Mouse (Mus musculus): ENCODE measurements around the gene Apbb2. TPM values are rescaled to one million over a fixed set of nuclear protein-coding genes. Genes with fewer than 3 reads are reported as not detected.

Gene Apbb2
- total and polyA plus RNA-seq, 3 experiments, result 26.7 to 40.0 (median 39.9) TPM

DNA sequence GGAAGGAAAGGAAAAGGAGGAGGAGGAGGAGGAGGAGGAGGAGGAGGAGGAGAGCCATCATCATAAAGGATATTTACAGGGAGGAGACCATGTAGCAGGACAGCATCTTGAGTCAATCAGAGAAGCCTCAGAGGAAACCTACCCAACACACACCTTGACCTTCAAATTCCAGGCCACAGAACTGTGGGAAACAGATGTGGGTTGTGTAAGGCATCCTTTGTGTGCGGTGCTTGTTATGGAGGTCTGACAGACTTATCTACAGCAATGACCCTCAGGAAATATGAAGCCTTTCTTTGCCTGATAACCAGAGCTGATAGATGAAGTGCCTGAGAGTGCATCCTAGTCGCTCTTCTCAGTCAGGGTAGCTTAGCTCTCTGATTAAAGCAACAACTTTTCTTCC, 189.5 kb downstream of the Apbb2 start:
- DNase-seq, result no peak
- H3K9ac ChIP-seq (ENCODE audit: low read depth, low read length), result no peak overlapping the region
- intact Hi-C loops (cut with DNase I), result loop anchor here (5.0 kb wide), 1 partner anchor 38 kb away; no protein-coding TSS in a partner anchor
- no peak overlapping the region for H3K4me3 ChIP-seq
- H3K27ac ChIP-seq, result no peak overlapping the region
- no peaks in the 10 kb centered on the region; the same call in 1 of the 2 replicates for H3K36me3 ChIP-seq (ENCODE audit: control insufficient read depth, insufficient read depth, low read length)
- no peaks in the 10 kb centered on the region for H3K27me3 ChIP-seq (ENCODE audit: control insufficient read depth, insufficient read depth, low read length)
- TF ChIP-seq POLR2A (IDR thresholded peaks at IDR 0.05; ENCODE audit: insufficient read depth, low read depth, low read length) (no peak), EP300 (IDR thresholded peaks at IDR 0.05; ENCODE audit: insufficient read depth, low read depth, low read length) (no peak), CTCF (IDR thresholded peaks at IDR 0.05) (no peak)
- H3K4me1 ChIP-seq (ENCODE audit: control insufficient read depth, insufficient read depth, low read length), result no peaks in the 10 kb centered on the region; the same call in none of the 2 replicates
- peaks cover 5% of the 10 kb centered on the region for H3K79me2 ChIP-seq (replicated peaks; ENCODE audit: control insufficient read depth, insufficient read depth, low read length)
- WGBS, result 70% methylated on average over 2 of the region's 2 CpGs

DNA sequence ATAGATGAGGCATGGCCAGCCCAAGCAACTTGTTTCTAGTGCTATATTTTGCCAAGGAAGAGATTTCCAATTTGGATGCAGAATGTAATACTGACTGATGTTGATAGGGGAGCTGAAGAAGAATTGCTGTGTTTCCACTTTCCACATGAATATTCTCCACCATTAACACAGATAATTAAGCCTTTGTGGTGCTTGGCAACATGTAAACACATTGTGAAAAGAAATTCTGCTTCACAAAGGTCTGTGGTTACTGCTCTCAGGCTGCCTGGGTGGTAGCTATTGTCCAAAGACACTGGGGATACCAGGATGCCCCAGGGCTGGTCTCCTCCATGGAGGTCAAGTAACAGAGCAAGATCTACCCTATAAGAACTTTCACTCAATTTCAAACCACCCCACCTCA, 190.5 kb downstream of the Apbb2 start:
- DNase-seq, result no peak
- H3K4me1 ChIP-seq (ENCODE audit: control insufficient read depth, insufficient read depth, low read length), result no peaks in the 10 kb centered on the region; the same call in none of the 2 replicates
- no peak overlapping the region for H3K9ac ChIP-seq (ENCODE audit: low read depth, low read length)
- no peak overlapping the region for H3K27ac ChIP-seq
- peaks cover 5% of the 10 kb centered on the region; the same call in 1 of the 2 replicates for H3K79me2 ChIP-seq (replicated peaks; ENCODE audit: control insufficient read depth, insufficient read depth, low read length)
- no peak for TF ChIP-seq EP300 (IDR thresholded peaks at IDR 0.05; ENCODE audit: insufficient read depth, low read depth, low read length)
- TF ChIP-seq POLR2A (IDR thresholded peaks at IDR 0.05; ENCODE audit: insufficient read depth, low read depth, low read length), result no peak
- TF ChIP-seq CTCF (IDR thresholded peaks at IDR 0.05), result no peak
- no peaks in the 10 kb centered on the region for H3K27me3 ChIP-seq (ENCODE audit: control insufficient read depth, insufficient read depth, low read length)
- intact Hi-C loops (cut with DNase I), result loop anchor here (5.0 kb wide), 1 partner anchor 39 kb away; no protein-coding TSS in a partner anchor
- H3K36me3 ChIP-seq (ENCODE audit: control insufficient read depth, insufficient read depth, low read length), result no peaks in the 10 kb centered on the region; the same call in 1 of the 2 replicates
- H3K4me3 ChIP-seq, result no peak overlapping the region

DNA sequence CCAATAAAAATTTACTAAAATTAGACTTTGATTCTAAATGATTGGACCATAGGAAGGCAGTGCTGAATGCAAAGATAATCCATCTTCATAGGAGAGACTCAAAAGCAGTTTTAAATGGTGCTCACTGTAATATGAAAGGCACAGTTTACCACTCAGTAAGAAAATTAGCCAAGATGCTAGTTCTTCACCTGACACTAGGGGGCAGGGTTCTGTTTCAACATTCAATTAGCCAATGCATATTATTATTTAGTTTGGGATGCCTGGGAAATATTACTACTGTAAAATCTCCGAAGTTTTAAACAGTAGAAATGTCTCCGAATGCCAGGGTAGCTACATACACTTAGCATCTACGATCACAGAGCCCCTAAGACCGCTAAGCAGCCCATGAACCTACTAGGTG, 194.7 kb downstream of the Apbb2 start:
- H3K36me3 ChIP-seq (ENCODE audit: control insufficient read depth, insufficient read depth, low read length), result no peaks in the 10 kb centered on the region
- no peak for TF ChIP-seq EP300 (IDR thresholded peaks at IDR 0.05; ENCODE audit: insufficient read depth, low read depth, low read length)
- TF ChIP-seq CTCF (IDR thresholded peaks at IDR 0.05), result peak; percentile 92
- no peak for DNase-seq
- 48% methylated on average over 4 of the region's 4 CpGs for WGBS
- intact Hi-C loops (cut with DNase I), result loop anchor here (1.0 to 5.0 kb wide), 4 partner anchors 35 to 239 kb away; no protein-coding TSS in a partner anchor
- H3K4me3 ChIP-seq, result no peak overlapping the region
- no peak overlapping the region for H3K9ac ChIP-seq (ENCODE audit: low read depth, low read length)
- H3K79me2 ChIP-seq (replicated peaks; ENCODE audit: control insufficient read depth, insufficient read depth, low read length), result no peaks in the 10 kb centered on the region
- no peaks in the 10 kb centered on the region for H3K27me3 ChIP-seq (ENCODE audit: control insufficient read depth, insufficient read depth, low read length)
- no peak overlapping the region for H3K27ac ChIP-seq
- peaks cover 11% of the 10 kb centered on the region for H3K4me1 ChIP-seq (ENCODE audit: control insufficient read depth, insufficient read depth, low read length)

DNA sequence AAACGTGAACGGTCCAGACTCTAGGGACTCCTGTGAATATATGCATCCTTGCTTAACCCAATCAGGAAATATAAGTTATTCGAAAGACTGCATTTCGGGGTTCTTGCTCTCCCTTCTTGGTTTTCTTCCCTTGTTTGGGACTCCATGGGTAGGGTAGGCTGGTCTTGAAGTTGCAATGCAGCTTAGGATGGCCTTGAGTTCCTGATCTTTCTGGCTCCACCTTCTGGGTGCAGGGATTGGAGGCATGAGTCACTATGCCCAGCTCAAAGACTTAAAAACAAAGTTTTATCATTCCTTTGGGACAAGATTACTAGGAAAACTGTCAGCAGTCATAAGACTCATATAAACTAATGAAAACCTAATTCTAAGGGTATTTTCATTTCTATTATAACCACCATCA, 195.1 kb downstream of the Apbb2 start:
- Histone ChIP-seq H3K36me3 (ENCODE audit: control insufficient read depth, insufficient read depth, low read length) (no peaks in the 10 kb centered on the region), H3K4me1 (ENCODE audit: control insufficient read depth, insufficient read depth, low read length) (peaks cover 11% of the 10 kb centered on the region), H3K27ac (no peak overlapping the region), H3K9ac (ENCODE audit: low read depth, low read length) (no peak overlapping the region), H3K27me3 (ENCODE audit: control insufficient read depth, insufficient read depth, low read length) (no peaks in the 10 kb centered on the region), H3K79me2 (replicated peaks; ENCODE audit: control insufficient read depth, insufficient read depth, low read length) (no peaks in the 10 kb centered on the region), H3K4me3 (no peak overlapping the region)
- TF ChIP-seq CTCF (IDR thresholded peaks at IDR 0.05) (no peak), EP300 (IDR thresholded peaks at IDR 0.05; ENCODE audit: insufficient read depth, low read depth, low read length) (no peak), POLR2A (IDR thresholded peaks at IDR 0.05; ENCODE audit: insufficient read depth, low read depth, low read length) (no peak)
- intact Hi-C loops (cut with DNase I), result loop anchor here (2.0 to 5.0 kb wide), 2 partner anchors 35 to 134 kb away; no protein-coding TSS in a partner anchor
- 88% methylated on average over 4 of the region's 4 CpGs for WGBS
- no peak for DNase-seq

DNA sequence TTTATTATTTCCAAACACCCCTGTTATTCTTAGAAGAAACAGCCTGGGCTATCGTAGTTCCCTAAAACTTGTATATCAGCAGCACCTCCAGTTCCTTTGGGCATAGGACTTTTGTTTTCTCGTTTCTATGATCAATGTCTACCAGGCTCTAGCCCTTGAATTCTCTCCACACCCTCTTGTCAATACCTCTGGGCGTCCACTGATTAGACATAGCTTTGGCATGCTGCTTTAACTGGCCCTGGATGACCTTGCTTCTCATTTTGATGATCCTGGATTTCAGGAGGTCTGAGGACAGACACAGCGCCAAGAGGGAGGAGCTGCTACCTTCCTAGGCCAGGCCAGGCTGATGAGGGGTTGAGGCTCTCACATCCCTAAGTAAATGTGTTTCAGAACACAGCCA, 196.6 kb downstream of the Apbb2 start:
- DNase-seq, result peak in 1 of 2 experiments; percentile 46
- H3K9ac ChIP-seq (ENCODE audit: low read depth, low read length), result no peak overlapping the region
- 48% methylated on average over 4 of the region's 4 CpGs for WGBS
- H3K27ac ChIP-seq, result peak overlapping the region; percentile 63; the same call in 1 of the 2 replicates
- TF ChIP-seq CTCF (IDR thresholded peaks at IDR 0.05), result no peak
- peak; percentile 62; the same call in 1 of the 2 replicates for TF ChIP-seq EP300 (IDR thresholded peaks at IDR 0.05; ENCODE audit: insufficient read depth, low read depth, low read length)
- intact Hi-C loops (cut with DNase I), result loop anchor here (2.0 to 5.0 kb wide), 2 partner anchors 33 to 135 kb away; no protein-coding TSS in a partner anchor
- H3K79me2 ChIP-seq (replicated peaks; ENCODE audit: control insufficient read depth, insufficient read depth, low read length), result no peaks in the 10 kb centered on the region
- H3K4me1 ChIP-seq (ENCODE audit: control insufficient read depth, insufficient read depth, low read length), result peaks cover 11% of the 10 kb centered on the region
- H3K27me3 ChIP-seq (ENCODE audit: control insufficient read depth, insufficient read depth, low read length), result no peaks in the 10 kb centered on the region
- H3K36me3 ChIP-seq (ENCODE audit: control insufficient read depth, insufficient read depth, low read length), result no peaks in the 10 kb centered on the region
- H3K4me3 ChIP-seq, result no peak overlapping the region

DNA sequence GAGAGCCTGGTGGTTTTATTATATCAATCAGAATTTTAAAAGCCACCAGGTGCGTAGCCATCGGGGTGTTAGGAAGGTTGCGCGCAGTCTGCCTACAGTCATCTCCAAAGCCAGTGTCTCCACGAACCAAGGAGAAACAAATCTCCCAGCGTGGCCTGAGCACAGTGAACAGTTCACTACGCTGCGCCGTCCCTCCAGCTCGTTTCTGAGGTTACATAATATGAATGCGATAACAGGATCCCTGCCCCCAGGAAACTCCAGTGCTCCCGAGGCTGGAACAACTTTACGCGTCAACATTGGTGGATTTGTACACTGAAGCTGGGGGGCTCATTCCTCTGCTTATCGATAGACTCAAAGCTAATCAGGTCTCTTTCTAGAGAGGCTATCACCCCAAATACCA, 197.4 kb downstream of the Apbb2 start:
- Histone ChIP-seq H3K27me3 (ENCODE audit: control insufficient read depth, insufficient read depth, low read length) (no peaks in the 10 kb centered on the region), H3K9ac (ENCODE audit: low read depth, low read length) (no peak overlapping the region), H3K4me3 (no peak overlapping the region), H3K27ac (peak overlapping the region; percentile 63), H3K4me1 (ENCODE audit: control insufficient read depth, insufficient read depth, low read length) (peaks cover 11% of the 10 kb centered on the region), H3K79me2 (replicated peaks; ENCODE audit: control insufficient read depth, insufficient read depth, low read length) (no peaks in the 10 kb centered on the region; the same call in 1 of the 2 replicates), H3K36me3 (ENCODE audit: control insufficient read depth, insufficient read depth, low read length) (no peaks in the 10 kb centered on the region)
- TF ChIP-seq CTCF (IDR thresholded peaks at IDR 0.05), result no peak
- TF ChIP-seq EP300 (IDR thresholded peaks at IDR 0.05; ENCODE audit: insufficient read depth, low read depth, low read length), result peak; percentile 74
- peak; percentile 60; the same call in 1 of the 2 replicates for TF ChIP-seq POLR2A (IDR thresholded peaks at IDR 0.05; ENCODE audit: insufficient read depth, low read depth, low read length)
- no peak for DNase-seq
- WGBS, result 58% methylated on average over 15 of the region's 15 CpGs
- intact Hi-C loops (cut with DNase I), result loop anchor here (5.0 kb wide), 1 partner anchor 136 kb away; no protein-coding TSS in a partner anchor
